20 mouse cellular contexts compared by ENCODE assay signal in genomic region chr4:48749566-48749965, GRCm38 (mm10).
"Had no signal": no experiment of that assay in that cellular context is flagged by ENCODE, and none has a peak within 500 bp of the region (broad histone marks: within the 10 kb centered on the region; RNA-seq: fewer than 3 reads in every experiment).

No protein-coding gene starts in this region.

- H3K4me2 ChIP-seq: limb, embryonic 12.5 days; limb, embryonic 15.5 days; liver, embryonic 11.5 days; midbrain, embryonic 13.5 days; neural tube, embryonic 13.5 days had no signal

- H3K4me3 ChIP-seq: limb, embryonic 12.5 days; limb, embryonic 15.5 days; megakaryocyte, embryonic 14.5 days; midbrain, embryonic 10.5 days; midbrain, embryonic 13.5 days; myocyte; neural tube, embryonic 13.5 days had no signal

- DNase-seq: kidney, adult 18-20 months; kidney, adult 9 months; kidney, postnatal 10 days; kidney, postnatal 36 days; left cerebral cortex, postnatal 4 days; liver, postnatal 0 days; thymus, adult 2 months; thymus, postnatal 14 days; thymus, postnatal 4 days had no signal

- H3K4me1 ChIP-seq: limb, embryonic 12.5 days; limb, embryonic 15.5 days; megakaryocyte, embryonic 14.5 days; midbrain, embryonic 10.5 days; midbrain, embryonic 13.5 days had no signal

- H3K9me3 ChIP-seq: limb, embryonic 12.5 days; limb, embryonic 15.5 days; midbrain, embryonic 10.5 days; neural tube, embryonic 13.5 days had no signal

- ATAC-seq: inflammation-experienced regulatory T-cells, adult 6 months; liver, postnatal 0 days; midbrain, embryonic 13.5 days; midbrain, embryonic 16.5 days had no signal

- H3K9ac ChIP-seq: limb, embryonic 12.5 days; limb, embryonic 15.5 days; liver, embryonic 14.5 days; liver, postnatal 0 days; midbrain, embryonic 13.5 days; neural tube, embryonic 13.5 days had no signal

- H3K36me3 ChIP-seq: limb, embryonic 12.5 days; limb, embryonic 15.5 days; midbrain, embryonic 10.5 days; midbrain, embryonic 13.5 days; neural tube, embryonic 13.5 days had no signal

- H3K27me3 ChIP-seq: limb, embryonic 12.5 days; limb, embryonic 15.5 days; megakaryocyte, embryonic 14.5 days; midbrain, embryonic 13.5 days; neural tube, embryonic 13.5 days had no signal

- H3K27ac ChIP-seq: limb, embryonic 12.5 days; limb, embryonic 15.5 days; liver, embryonic 14.5 days; midbrain, embryonic 10.5 days; midbrain, embryonic 13.5 days; neural tube, embryonic 13.5 days had no signal
